Mouse (Mus musculus) heart, postnatal 0 days (tissue): Measurements from ENCODE around the gene Chchd3.

Source experiments
- CTCF ChIP-seq: IDR thresholded peaks from 2 replicates; pipeline ENCODE4 v1.5.1; 2016; ENCODE audit warnings: antibody characterized with exemption, control low read depth, low read depth
- EP300 ChIP-seq: IDR thresholded peaks from 2 replicates; pipeline ENCODE4 v1.6.1; 2016; ENCODE audit warnings: antibody characterized with exemption, low read depth

GRCm38 (mm10) chr6:32899061-32899460 lies 161.0 kb downstream of the Chchd3 start:
- TF ChIP-seq CTCF: no peak
- no peak for TF ChIP-seq EP300
